Mouse (Mus musculus) left cerebral cortex, adult 18-20 months (tissue): Measurements from ENCODE around the gene Irf7. TPM values are rescaled to one million over a fixed set of nuclear protein-coding genes. Genes with fewer than 3 reads are reported as not detected.

Source experiments
- DNase-seq, 2 experiments: peaks; one replicate each; pipeline ENCODE4 v3.0.0; 2021 to 2022; ENCODE audit warnings: low spot score in 2 of 2, mixed read lengths in 1 of 2
- microRNA-seq, 2 experiments: library from miRNA; unstranded; fragments of <30 nt; microRNA quantifications; one replicate each; pipeline ENCODE4 v1.2.0; 2021
- total RNA-seq, 2 experiments: library from RNA; stranded (reverse); gene quantifications; 2 replicates each; pipeline ENCODE4 v1.2.3; 2021

Irf7 gene
- total RNA-seq, 2 experiments from 2014 or later = 1.00 to 2.0 TPM

- peak; percentile 90 to 94 for DNase-seq
Observed at GRCm38 (mm10) chr7:141221249-141222125, 44.8 kb downstream of the Irf7 start.

- no peak for DNase-seq
Observed at GRCm38 (mm10) chr7:141220377-141220776, 45.9 kb downstream of the Irf7 start.

GRCm38 (mm10) chr7:141219558-141220099, 46.7 kb downstream of the Irf7 start:
- no peak for DNase-seq

GRCm38 (mm10) chr7:141218557-141219133, 47.6 kb downstream of the Irf7 start:
- DNase-seq = no peak

GRCm38 (mm10) chr7:141218141-141218540, 48.1 kb downstream of the Irf7 start:
- DNase-seq = no peak

- DNase-seq = no peak
Observed at GRCm38 (mm10) chr7:141217343-141218013, 48.8 kb downstream of the Irf7 start.

GRCm38 (mm10) chr7:141216894-141217293, 49.4 kb downstream of the Irf7 start:
- no peak for DNase-seq

- DNase-seq = no peak
Observed at GRCm38 (mm10) chr7:141215880-141216733, 50.2 kb downstream of the Irf7 start.

GRCm38 (mm10) chr7:141215101-141215879, 51.0 kb downstream of the Irf7 start, which contains the start of gene Rassf7:
Rassf7 (plus strand) TSS chr7:141215860.
- DNase-seq = peak; percentile 72 to 74

- no peak for DNase-seq
Observed at GRCm38 (mm10) chr7:141214310-141214709, 52.0 kb downstream of the Irf7 start.

- DNase-seq = no peak
Observed at GRCm38 (mm10) chr7:141213605-141214235, 52.6 kb downstream of the Irf7 start, which contains the start of gene Lmntd2. Lmntd2 (minus strand) TSS chr7:141214080.

GRCm38 (mm10) chr7:141213133-141213532, 53.1 kb downstream of the Irf7 start:
- no peak for DNase-seq

Small RNA genes within 50 kb of the gene (microRNA-seq; reads per million reads assigned to microRNA genes)
- gene Mir210 = 125 to 200 reads per million in 2 experiments

Other genes starting within 250 kb of the Irf7 start
- gene Ifitm6, start 248.6 kb downstream of the Irf7 start, total RNA-seq = under 1 TPM in 1 of 2 experiments, not detected in 1; 0.61 TPM
- gene Gm17387, start 237.3 kb downstream of the Irf7 start, total RNA-seq = not detected
- 10 to 100 TPM; 85.9 to 86.1 TPM for gene B4galnt4, start 205.4 kb downstream of the Irf7 start, total RNA-seq
- gene Pkp3, start 188.3 kb downstream of the Irf7 start, total RNA-seq = under 1 TPM; 0.26 to 0.33 TPM
- 1 to 10 TPM; 2.1 to 2.3 TPM for gene Sigirr, start 165.9 kb downstream of the Irf7 start, total RNA-seq
- not detected for gene Ano9, start 148.7 kb downstream of the Irf7 start, total RNA-seq
- 10 to 100 TPM; 43.9 to 51.1 TPM for gene Ptdss2, start 144.1 kb downstream of the Irf7 start, total RNA-seq
- 10 to 100 TPM; 39.0 to 43.2 TPM for gene Rnh1, start 93.6 kb downstream of the Irf7 start, total RNA-seq
- gene Hras, start 72.5 kb downstream of the Irf7 start, total RNA-seq = 100 to 1,000 TPM; 223 to 237 TPM
- 1 to 10 TPM; 2.7 to 4.4 TPM for gene Lrrc56, start 72.3 kb downstream of the Irf7 start, total RNA-seq
- gene Lmntd2, start 52.4 kb downstream of the Irf7 start, total RNA-seq = not detected
- gene Rassf7, start 50.6 kb downstream of the Irf7 start, total RNA-seq = 1 to 10 TPM; 1.4 to 2.5 TPM
- gene Phrf1, start 37.7 kb downstream of the Irf7 start, total RNA-seq = 10 to 100 TPM; 73.6 to 75.1 TPM
- not detected for gene Cdhr5, start 10.3 kb upstream of the Irf7 start, total RNA-seq
- not detected for gene Sct, start 12.7 kb upstream of the Irf7 start, total RNA-seq
- under 1 TPM; 0.33 to 0.66 TPM for gene Drd4, start 25.5 kb upstream of the Irf7 start, total RNA-seq
- 10 to 100 TPM; 62.8 to 70.5 TPM for gene Deaf1, start 61.2 kb upstream of the Irf7 start, total RNA-seq
- gene Tmem80, start 61.3 kb upstream of the Irf7 start, total RNA-seq = 10 to 100 TPM; 24.6 to 34.6 TPM
- 1 to 10 TPM; 3.5 to 6.3 TPM for gene Eps8l2, start 72.4 kb upstream of the Irf7 start, total RNA-seq
- gene Taldo1, start 125.7 kb upstream of the Irf7 start, total RNA-seq = 100 to 1,000 TPM in 1 of 2 experiments, 10 to 100 TPM in 1; 96.6 to 104 TPM
- 10 to 100 TPM; 40.4 to 45.1 TPM for gene Gatd1, start 147.7 kb upstream of the Irf7 start, total RNA-seq
- 100 to 1,000 TPM; 274 to 309 TPM for gene Cend1, start 163.0 kb upstream of the Irf7 start, total RNA-seq
- 100 to 1,000 TPM; 251 to 254 TPM for gene Slc25a22, start 171.4 kb upstream of the Irf7 start, total RNA-seq
- 1 to 10 TPM; 1.1 to 1.4 TPM for gene Pidd1, start 177.5 kb upstream of the Irf7 start, total RNA-seq
- 100 to 1,000 TPM; 555 to 600 TPM for gene Rplp2, start 180.9 kb upstream of the Irf7 start, total RNA-seq
- gene Pnpla2, start 188.7 kb upstream of the Irf7 start, total RNA-seq = 10 to 100 TPM; 23.6 to 24.8 TPM
- gene Cracr2b, start 194.6 kb upstream of the Irf7 start, total RNA-seq = 1 to 10 TPM; 3.7 to 4.5 TPM
- 10 to 100 TPM; 28.9 to 29.1 TPM for gene Cd151, start 200.9 kb upstream of the Irf7 start, total RNA-seq
- 10 to 100 TPM; 36.6 to 41.6 TPM for gene Polr2l, start 208.7 kb upstream of the Irf7 start, total RNA-seq
- 10 to 100 TPM; 10.3 to 11.6 TPM for gene Tspan4, start 208.8 kb upstream of the Irf7 start, total RNA-seq